Mouse (Mus musculus) gastrocnemius, postnatal 4 days (tissue): ENCODE measurements at regions not wholly inside any gene's neighbourhood (a gene's known extent, or its start where the extent isn't known, plus 50 kb on each side); places are given as distances from the start of the nearest gene placed in this dataset. TPM values are rescaled to one million over a fixed set of nuclear protein-coding genes. Genes with fewer than 3 reads are reported as not detected.
"Not testable (repeated sequence)": the region's sequence is repeated elsewhere in the genome, so short reads cannot be mapped to it uniquely, and the experiment has no call there.

ENCODE experiments used
- DNase-seq, 2 experiments: peaks; one replicate each; pipeline ENCODE4 v3.0.0; 2021 to 2022; ENCODE audit warnings: low spot score in 2 of 2, mixed read lengths in 2 of 2
- microRNA-seq: library from miRNA; unstranded; fragments of <30 nt; microRNA quantifications from one replicate; pipeline ENCODE4 v1.2.0, GENCODE M21; 2021

- DNase-seq = no peak
These were observed 77.5 kb upstream of the Med13l start for GRCm38 (mm10) chr5:118483001-118483400.

- DNase-seq = no peak
These were observed 76.9 kb upstream of the Med13l start for GRCm38 (mm10) chr5:118483532-118483931.

- DNase-seq = no peak
These were observed 75.3 kb upstream of the Med13l start for GRCm38 (mm10) chr5:118485191-118485590.

GRCm38 (mm10) chr5:118492522-118492921, 68.0 kb upstream of the Med13l start:
- not testable (repeated sequence) for DNase-seq

- no peak for DNase-seq
These were observed 65.6 kb upstream of the Med13l start for GRCm38 (mm10) chr5:118494649-118495477.

GRCm38 (mm10) chr5:118495478-118495760, 65.1 kb upstream of the Med13l start:
- DNase-seq = no peak

- DNase-seq = no peak
These were observed 58.9 kb upstream of the Med13l start for GRCm38 (mm10) chr5:118501624-118502023.

GRCm38 (mm10) chr5:118502991-118503390, 57.5 kb upstream of the Med13l start:
- DNase-seq = peak in 1 of 2 experiments; percentile 21

GRCm38 (mm10) chr5:118504170-118504569, 56.3 kb upstream of the Med13l start:
- no peak for DNase-seq

GRCm38 (mm10) chr5:118504926-118505325, 55.6 kb upstream of the Med13l start:
- no peak for DNase-seq

- no peak for DNase-seq
These were observed 50.6 kb upstream of the Med13l start for GRCm38 (mm10) chr5:118509871-118510270.

Small RNA genes lying in the stretch of these regions (microRNA-seq; reads per million reads assigned to microRNA genes)
- gene Gm26455 = not detected
